Mouse (Mus musculus): Measurements from ENCODE around the gene Tfr2.

Gene Tfr2

DNA sequence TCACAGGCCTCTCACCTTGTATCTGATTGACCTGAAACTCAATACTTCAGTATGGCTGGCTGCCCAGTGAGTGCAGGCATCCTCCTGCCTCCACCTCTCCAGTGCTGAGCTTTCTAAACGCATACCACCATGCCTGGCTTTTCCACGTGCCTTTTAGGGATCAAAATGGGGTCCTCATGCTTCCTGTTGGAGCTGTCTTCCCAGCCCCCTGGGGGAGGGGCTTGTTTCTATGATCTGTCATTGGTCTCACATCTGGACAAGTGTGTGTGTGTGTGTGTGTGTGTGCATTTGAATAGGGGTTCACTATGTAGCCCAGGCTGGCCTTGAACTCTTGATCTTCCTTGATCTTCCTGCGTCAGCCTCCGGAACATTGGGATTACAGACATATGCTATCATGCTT is 32.2 kb upstream of the Tfr2 start:
- no peak for DNase-seq (ENCODE audit: extremely low spot score)

GRCm38 (mm10) chr5:137539291-137539801 is 30.3 kb upstream of the Tfr2 start:
- no peak for DNase-seq (ENCODE audit: extremely low spot score)

- no peak for DNase-seq (ENCODE audit: extremely low spot score)
These were observed 28.6 kb upstream of the Tfr2 start for GRCm38 (mm10) chr5:137540991-137541390.

- no peak for DNase-seq (ENCODE audit: extremely low spot score)
These were observed 27.7 kb upstream of the Tfr2 start for GRCm38 (mm10) chr5:137541768-137542540.

- no peak for DNase-seq (ENCODE audit: extremely low spot score)
These were observed 24.7 kb upstream of the Tfr2 start for GRCm38 (mm10) chr5:137544926-137545325.

DNA sequence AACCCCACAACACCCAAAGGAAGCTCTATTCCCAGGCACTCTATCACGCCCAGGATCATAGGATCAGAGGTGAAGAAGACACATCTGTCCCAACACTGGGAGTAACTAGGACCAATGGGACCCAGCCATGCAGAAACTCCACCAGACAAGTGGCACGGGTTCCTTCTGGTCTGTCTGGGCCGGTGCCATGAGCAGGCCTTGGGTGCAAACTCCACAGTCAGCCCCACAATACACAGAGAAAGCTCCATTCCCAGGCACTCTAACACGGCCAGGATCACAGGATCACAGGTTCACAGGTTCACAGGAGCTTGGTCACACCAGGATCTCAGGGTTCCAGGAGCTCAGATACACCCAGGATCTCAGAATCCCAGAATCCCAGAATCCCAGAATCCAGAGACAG is 24.0 kb upstream of the Tfr2 start:
- DNase-seq (ENCODE audit: extremely low spot score) = no peak

DNA sequence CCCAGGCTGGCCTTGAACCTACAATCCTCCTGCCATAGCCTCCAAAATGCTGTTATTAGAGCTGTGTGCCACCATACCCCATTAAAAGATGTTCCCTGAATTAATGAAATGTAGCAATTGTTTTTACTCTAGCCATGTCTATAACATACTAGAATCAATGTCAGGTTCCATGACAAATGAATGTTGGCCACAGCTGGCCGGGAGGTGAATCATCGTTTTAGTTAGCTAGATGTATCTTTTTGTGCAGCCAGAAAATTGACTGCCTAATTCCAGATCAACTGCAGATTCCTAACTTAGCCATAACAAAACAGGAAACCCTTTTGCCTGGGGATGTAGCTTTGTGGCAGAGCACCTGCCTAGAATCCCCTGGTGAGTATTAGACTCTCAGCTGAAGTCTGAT is 19.8 kb upstream of the Tfr2 start:
- no peak for DNase-seq (ENCODE audit: extremely low spot score)

DNA sequence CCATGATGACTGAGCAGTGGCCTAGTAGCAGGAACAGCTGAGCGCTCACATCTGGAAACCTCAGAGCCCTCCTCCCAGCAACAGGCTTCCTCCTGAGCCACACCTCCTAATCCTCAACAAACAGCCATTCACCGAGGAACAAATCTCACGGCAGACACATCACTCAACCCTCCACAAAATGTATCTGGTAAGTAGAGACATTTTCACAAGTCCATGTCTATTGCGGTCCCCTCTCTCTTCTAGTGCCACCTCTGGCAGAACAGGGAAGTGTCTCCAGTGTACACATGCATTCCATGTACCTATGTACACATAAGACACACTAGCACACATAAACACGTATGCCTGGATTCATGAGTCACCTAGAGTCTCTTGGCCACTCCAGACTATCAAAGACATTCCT is 18.5 kb upstream of the Tfr2 start:
- DNase-seq (ENCODE audit: extremely low spot score) = no peak

- DNase-seq (ENCODE audit: extremely low spot score) = no peak
These were observed 16.6 kb upstream of the Tfr2 start for GRCm38 (mm10) chr5:137553000-137553399.

GRCm38 (mm10) chr5:137553411-137553837 is 16.2 kb upstream of the Tfr2 start, which contains the start of gene Actl6b:
Gene Actl6b, plus strand, starts transcription at chr5:137553517.
- peak; percentile 85 for DNase-seq (ENCODE audit: extremely low spot score)

DNA sequence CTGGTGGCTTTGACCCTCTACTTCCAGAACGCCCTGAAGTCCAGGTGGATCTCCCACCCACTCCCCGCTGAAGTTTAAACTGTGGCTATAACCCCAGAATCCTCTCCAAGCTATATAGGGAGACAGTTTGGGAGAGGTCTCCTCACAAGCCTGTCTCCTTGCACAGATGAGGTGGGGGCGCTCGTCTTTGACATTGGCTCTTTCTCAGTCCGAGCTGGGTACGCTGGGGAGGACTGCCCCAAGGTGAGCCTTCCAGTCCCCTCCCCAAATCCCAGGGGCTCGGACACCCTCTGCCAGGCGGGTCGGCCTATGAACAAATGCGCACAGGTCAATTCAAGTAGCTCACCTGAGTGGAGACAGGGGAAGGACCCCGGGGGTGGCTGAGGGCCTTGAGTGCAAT is 15.7 kb upstream of the Tfr2 start:
- DNase-seq (ENCODE audit: extremely low spot score) = no peak

DNA sequence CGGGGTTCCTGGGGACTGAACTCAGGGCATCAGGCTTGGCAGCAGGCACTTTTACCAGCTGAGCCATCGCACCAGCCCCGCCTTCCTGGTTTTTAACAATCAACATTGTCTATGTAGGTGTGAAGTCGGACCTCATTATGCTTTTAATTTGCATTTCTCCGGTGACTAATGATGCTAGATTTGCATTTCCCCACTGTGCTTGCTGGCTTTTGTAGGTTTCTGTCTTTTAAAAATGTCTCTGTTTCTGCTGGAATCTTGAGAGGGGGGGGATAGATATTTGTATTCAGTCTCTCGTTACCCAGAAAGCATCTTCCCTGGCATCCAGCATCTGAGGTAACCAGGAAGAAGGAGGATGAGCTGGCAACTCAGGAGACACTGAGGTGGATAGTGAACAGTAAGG is 8.1 kb upstream of the Tfr2 start:
- no peak for DNase-seq (ENCODE audit: extremely low spot score)

DNA sequence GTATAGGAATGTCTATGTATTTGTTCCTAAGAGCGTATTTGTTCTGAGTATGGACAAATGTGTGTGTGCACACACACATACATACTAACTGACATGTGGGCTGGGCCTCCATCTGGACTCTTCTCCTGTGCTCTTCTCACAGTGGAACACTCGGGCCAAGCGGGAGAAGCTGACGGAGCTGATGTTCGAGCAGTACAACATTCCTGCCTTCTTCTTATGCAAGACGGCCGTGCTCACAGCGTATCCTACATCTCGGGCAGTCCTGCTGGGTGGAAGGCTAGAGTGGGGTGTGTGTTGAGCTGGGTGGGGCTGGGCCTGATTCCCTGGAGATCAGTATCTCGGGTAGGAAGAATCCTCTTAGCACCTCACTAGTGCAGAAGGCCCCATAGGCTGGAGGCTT is 6.7 kb upstream of the Tfr2 start:
- no peak for DNase-seq (ENCODE audit: extremely low spot score)

DNA sequence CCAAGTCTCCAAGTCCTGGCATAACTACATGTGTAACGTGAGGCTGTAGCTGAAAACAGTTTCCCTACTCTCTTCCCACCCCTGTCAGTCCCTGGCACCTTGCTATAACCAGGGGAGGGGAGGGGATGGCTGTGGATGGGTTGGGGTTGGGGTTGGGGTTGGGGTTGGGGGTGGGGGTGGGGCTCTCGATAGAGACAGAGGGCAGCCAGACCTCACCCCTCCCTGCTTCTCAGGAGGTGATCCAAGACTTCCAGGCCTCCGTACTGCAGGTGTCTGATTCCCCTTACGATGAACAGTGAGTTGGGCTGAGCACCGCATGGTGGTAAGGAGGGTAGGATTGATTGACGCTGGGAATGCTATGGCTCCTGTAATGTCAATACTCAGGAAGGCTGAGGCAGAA is 3.9 kb upstream of the Tfr2 start:
- no peak for DNase-seq (ENCODE audit: extremely low spot score)

GRCm38 (mm10) chr5:137566416-137566815 is 3.2 kb upstream of the Tfr2 start:
- no peak for DNase-seq (ENCODE audit: extremely low spot score)

DNA sequence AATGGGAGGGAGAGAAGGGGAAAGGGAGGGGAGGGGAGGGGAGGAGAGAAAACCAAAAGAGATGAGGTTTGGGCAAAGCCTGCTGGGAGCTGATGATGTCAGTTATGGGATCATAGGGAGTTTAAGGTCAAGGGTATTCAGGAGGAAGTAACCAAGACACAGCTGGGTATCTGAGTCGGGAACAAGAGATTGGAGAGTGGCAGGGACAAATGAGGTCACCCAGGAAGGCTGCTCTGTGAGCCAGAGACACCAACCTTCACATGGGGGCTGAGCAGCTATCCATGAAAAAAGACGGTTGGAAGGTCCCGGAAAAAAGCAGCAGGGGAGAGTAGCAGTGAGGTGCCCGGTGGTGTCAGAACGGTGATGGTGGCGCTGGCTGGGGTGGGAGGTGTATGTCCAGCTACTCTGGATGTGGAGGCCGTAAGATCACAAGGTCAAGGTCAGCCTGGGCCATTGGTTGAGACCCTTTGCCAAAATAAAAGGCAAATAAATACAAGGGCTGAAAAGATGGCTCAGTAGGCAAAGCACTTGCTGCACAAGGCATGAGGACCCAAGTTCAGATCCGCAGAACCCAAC is 1.3 kb upstream of the Tfr2 start:
- no peak for DNase-seq (ENCODE audit: extremely low spot score)

- no peak for DNase-seq (ENCODE audit: extremely low spot score)
These were observed 609 bp upstream of the Tfr2 start for GRCm38 (mm10) chr5:137569031-137569430.

DNA sequence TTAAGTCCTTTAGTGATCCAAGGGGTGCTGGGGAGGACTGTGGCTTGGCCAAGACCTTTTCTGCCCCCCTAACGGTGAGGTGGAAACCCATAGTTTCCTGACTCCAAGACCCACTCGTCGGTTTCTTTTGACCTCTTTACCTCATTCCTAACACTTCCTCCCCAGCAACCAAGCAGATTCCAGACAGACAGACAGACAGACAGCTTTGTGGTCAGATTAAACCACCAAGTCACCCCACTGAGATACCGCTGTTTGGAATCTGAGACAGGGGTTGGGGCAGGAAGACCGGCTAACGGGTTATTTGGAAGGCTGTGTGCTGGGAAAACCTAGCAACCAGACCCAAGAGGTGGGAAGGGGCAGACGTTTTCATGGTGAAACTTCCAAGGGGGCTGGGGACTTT is 541 bp downstream of the Tfr2 start:
- no peak for DNase-seq (ENCODE audit: extremely low spot score)

- no peak for DNase-seq (ENCODE audit: extremely low spot score)
These were observed 1.3 kb downstream of the Tfr2 start for GRCm38 (mm10) chr5:137570691-137571586.

DNA sequence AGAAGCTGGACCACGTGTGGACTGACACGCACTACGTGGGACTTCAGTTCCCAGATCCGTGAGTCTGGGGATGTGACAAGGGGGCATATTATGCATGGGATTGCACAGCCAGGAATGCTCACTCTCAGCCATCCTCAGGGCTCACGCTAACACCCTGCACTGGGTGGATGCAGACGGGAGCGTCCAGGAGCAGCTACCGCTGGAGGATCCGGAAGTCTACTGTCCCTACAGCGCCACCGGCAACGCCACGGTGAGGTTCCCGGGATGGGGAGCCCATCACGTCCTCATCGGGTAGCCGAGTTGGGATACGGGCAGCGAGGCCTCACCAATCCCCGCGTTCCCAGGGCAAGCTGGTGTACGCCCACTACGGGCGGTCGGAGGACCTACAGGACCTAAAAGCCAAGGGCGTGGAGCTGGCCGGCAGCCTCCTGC is 4.8 kb downstream of the Tfr2 start:
- peak; percentile 41 for DNase-seq (ENCODE audit: extremely low spot score)

DNA sequence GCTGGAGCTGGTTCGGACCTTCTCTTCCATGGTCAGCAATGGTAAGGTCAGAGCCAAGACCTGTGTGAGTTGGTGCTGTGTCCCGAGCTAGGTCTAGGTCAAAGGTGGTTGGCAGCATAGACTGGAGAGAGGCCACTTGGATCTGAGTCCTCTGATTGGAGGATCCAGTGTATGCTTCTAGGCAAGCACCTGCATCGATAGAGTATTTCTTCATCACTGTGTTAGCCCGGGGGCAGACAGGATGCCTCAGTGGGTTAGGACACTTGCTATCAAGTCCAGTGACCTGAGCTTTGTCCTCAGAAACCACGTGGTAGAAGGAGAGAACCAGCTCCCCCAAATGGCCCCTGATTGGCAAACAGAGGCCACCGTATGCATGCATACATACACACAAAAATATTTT is 10.6 kb downstream of the Tfr2 start:
- no peak for DNase-seq (ENCODE audit: extremely low spot score)

DNA sequence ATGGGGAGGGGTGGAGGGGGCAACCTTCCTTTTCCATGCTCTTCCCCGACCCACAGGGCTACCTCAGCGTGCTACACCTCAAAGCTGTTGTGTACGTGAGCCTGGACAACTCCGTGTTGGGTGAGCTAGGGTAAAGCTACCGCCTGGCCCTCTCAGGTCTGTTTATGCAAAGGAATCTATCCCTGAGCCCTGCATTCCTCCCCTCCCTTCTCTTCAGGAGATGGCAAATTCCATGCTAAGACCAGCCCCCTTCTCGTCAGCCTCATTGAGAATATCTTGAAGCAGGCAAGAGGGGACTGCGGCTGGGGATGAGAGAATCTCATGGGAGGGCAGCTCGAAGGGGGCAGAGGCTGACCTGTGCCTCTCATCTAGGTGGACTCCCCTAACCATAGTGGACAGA is 13.1 kb downstream of the Tfr2 start:
- DNase-seq (ENCODE audit: extremely low spot score) = no peak

All from embryo, embryonic 9.5 days (tissue).